Mouse (Mus musculus) cerebellum, adult 2 months (tissue): Measurements from ENCODE around the gene Cep350. TPM values are rescaled to one million over a fixed set of nuclear protein-coding genes. Genes with fewer than 3 reads are reported as not detected.
"Not testable (repeated sequence)": the region's sequence is repeated elsewhere in the genome, so short reads cannot be mapped to it uniquely, and the experiment has no call there.

Source experiments
- DNase-seq, 2 experiments: peaks; one replicate each; pipeline ENCODE4 v3.0.0; 2021
- H3K27ac ChIP-seq: fragments of 200-500 bp; 2 replicates; pipeline ENCODE4 v1.5.1; 2012; ENCODE audit warnings: low read length, control low read depth, inconsistent platforms; ENCODE audit not compliant: insufficient read depth
- H3K27me3 ChIP-seq: fragments of 200-500 bp; 2 replicates; pipeline ENCODE4 v1.6.1; 2012; ENCODE audit warnings: inconsistent platforms, mild to moderate bottlenecking, low read length, moderate library complexity; ENCODE audit not compliant: control insufficient read depth, insufficient read depth
- H3K4me1 ChIP-seq: fragments of 200-500 bp; 2 replicates; pipeline ENCODE4 v1.6.1; 2011; ENCODE audit warnings: low read length; ENCODE audit not compliant: control insufficient read depth, insufficient read depth
- H3K4me3 ChIP-seq: fragments of 200-500 bp; replicated peaks from 2 replicates; pipeline ENCODE3; 2011; ENCODE audit warnings: mild to moderate bottlenecking, low read depth, low read length, control low read depth; ENCODE audit not compliant: insufficient read depth
- CTCF ChIP-seq: fragments of 200-500 bp; IDR thresholded peaks from 2 replicates; pipeline ENCODE4 v1.5.1; 2011; ENCODE audit warnings: low read depth, mild to moderate bottlenecking, control low read depth, low read length, moderate library complexity, borderline replicate concordance; ENCODE audit not compliant: insufficient read depth
- POLR2A ChIP-seq: fragments of 200-500 bp; IDR thresholded peaks from 2 replicates; pipeline ENCODE4 v1.6.1; 2011; ENCODE audit warnings: low read length, control low read depth, borderline replicate concordance; ENCODE audit not compliant: insufficient read depth
- WGBS: fragments of 180-500 bp; shearing (Covaris S2); methylation state at CpG from one replicate; pipeline ENCODE4 v1.1.7; 2018; 5-methylcytosine and 5-hydroxymethylcytosine counted together
- polyA plus RNA-seq: library from polyadenylated mRNA; depleted of rRNA; stranded (reverse); fragments of >200 nt; gene quantifications from 2 replicates; pipeline ENCODE4 v1.2.3, GENCODE M21; 2012

Cep350 gene
- polyA plus RNA-seq, 1 experiment = 17.4 TPM

GRCm38 (mm10) chr1:155944361-155944760, 28.7 kb downstream of the Cep350 start:
- WGBS = 10% methylated on average over 2 of the region's 2 CpGs
- H3K27ac ChIP-seq = no peak overlapping the region
- DNase-seq = no peak
- no peaks in the 10 kb centered on the region for H3K4me1 ChIP-seq
- H3K4me3 ChIP-seq = no peak overlapping the region
- TF ChIP-seq POLR2A = no peak
- no peak for TF ChIP-seq CTCF
- H3K27me3 ChIP-seq = no peaks in the 10 kb centered on the region

DNA sequence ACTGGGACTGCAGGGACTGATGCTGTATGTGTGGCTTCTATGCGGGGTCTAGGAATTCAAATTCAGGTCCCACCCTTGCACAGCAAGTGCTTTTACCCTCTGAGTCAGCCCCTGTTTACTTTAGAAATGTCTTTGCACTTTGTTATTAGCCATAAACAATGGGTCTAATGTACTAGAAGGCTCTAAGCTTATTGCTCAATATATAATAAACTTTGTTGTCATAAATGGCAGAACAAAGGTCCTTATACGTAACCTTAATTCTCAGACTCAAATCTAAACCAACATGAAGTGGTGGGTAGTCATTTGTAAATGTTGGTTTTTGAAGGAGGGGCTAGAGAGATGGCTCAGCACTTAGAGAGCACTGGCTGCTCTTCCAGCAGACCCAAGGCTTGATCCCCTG, 35.6 kb downstream of the Cep350 start:
- 99% methylated on average over 2 of the region's 2 CpGs for WGBS
- Histone ChIP-seq H3K27me3 (no peaks in the 10 kb centered on the region), H3K27ac (no peak overlapping the region), H3K4me3 (no peak overlapping the region), H3K4me1 (no peaks in the 10 kb centered on the region)
- TF ChIP-seq CTCF = no peak
- no peak for TF ChIP-seq POLR2A
- no peak for DNase-seq

- no peaks in the 10 kb centered on the region for H3K27me3 ChIP-seq
- H3K4me1 ChIP-seq = no peaks in the 10 kb centered on the region
- H3K27ac ChIP-seq = no peak overlapping the region
- 78% methylated on average over 2 of the region's 2 CpGs for WGBS
- DNase-seq = no peak
- H3K4me3 ChIP-seq = no peak overlapping the region
- TF ChIP-seq CTCF = no peak
- no peak for TF ChIP-seq POLR2A
Measured at GRCm38 (mm10) chr1:155934702-155935101, 38.4 kb downstream of the Cep350 start.

DNA sequence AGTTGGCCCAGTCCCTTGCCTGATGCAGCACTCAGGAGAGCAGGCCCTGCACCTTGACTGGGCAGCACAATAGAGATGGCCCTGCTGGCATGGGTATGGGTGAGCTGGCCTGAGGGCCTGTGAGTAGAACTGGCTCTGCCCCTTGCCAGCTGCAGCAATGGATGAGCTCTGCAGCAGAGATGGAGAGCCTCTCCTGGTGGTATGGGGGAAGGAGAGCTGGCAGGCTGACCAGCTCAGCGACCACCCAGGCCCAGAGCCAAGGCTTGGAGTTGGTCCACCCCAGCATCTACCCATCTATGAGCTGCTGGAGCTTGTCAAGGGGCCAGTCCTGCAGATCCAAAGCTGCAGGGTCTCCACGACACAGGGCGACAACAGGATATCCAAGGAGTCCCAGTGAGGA, 69.5 kb downstream of the Cep350 start:
- 14% methylated on average over 3 of the region's 3 CpGs for WGBS
- no peaks in the 10 kb centered on the region for H3K27me3 ChIP-seq
- TF ChIP-seq POLR2A (no peak), CTCF (no peak)
- H3K4me3 ChIP-seq = no peak overlapping the region
- no peak for DNase-seq
- H3K4me1 ChIP-seq = no peaks in the 10 kb centered on the region
- H3K27ac ChIP-seq = no peak overlapping the region

- no peak overlapping the region for H3K27ac ChIP-seq
- no peaks in the 10 kb centered on the region for H3K27me3 ChIP-seq
- WGBS = 97% methylated on average over 8 of the region's 8 CpGs
- H3K4me3 ChIP-seq = no peak overlapping the region
- H3K4me1 ChIP-seq = no peaks in the 10 kb centered on the region
- TF ChIP-seq CTCF (no peak), POLR2A (no peak)
- DNase-seq = no peak
Measured at GRCm38 (mm10) chr1:155901348-155901747, 71.7 kb downstream of the Cep350 start.

GRCm38 (mm10) chr1:155894382-155894781, 78.7 kb downstream of the Cep350 start:
- 96% methylated on average over 10 of the region's 10 CpGs for WGBS
- no peaks in the 10 kb centered on the region for H3K27me3 ChIP-seq
- no peak for TF ChIP-seq CTCF
- no peak for TF ChIP-seq POLR2A

DNA sequence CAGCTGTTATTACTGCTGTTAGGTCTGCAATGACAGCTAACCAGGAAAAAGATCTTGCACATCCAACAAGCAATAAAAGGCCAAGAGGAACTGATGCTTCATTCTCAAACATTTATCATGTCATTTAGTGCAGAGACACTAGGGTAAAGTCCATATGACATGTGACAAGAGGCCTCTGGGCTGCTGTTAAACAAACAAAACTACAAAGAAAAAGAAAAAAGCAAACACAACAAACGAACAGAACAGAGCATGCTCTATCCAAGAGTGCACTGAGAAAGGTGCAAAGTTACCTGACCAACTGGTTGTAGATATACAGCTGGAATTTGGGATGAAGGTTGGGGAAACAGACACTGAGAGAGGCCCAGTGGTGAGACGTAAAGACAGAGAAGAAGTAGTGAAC, 86.2 kb downstream of the Cep350 start:
- DNase-seq = no peak
- TF ChIP-seq POLR2A (no peak), CTCF (no peak)
- WGBS = 88% methylated on average over 2 of the region's 2 CpGs
- Histone ChIP-seq H3K27ac (no peak overlapping the region), H3K27me3 (no peaks in the 10 kb centered on the region), H3K4me1 (no peaks in the 10 kb centered on the region), H3K4me3 (no peak overlapping the region)

More at GRCm38 (mm10) chr1:155894382-155894781, 78.7 kb downstream of the Cep350 start:
- Histone ChIP-seq H3K4me3 (no peak overlapping the region), H3K4me1 (no peaks in the 10 kb centered on the region), H3K27ac (no peak overlapping the region)
- DNase-seq = no peak

DNA sequence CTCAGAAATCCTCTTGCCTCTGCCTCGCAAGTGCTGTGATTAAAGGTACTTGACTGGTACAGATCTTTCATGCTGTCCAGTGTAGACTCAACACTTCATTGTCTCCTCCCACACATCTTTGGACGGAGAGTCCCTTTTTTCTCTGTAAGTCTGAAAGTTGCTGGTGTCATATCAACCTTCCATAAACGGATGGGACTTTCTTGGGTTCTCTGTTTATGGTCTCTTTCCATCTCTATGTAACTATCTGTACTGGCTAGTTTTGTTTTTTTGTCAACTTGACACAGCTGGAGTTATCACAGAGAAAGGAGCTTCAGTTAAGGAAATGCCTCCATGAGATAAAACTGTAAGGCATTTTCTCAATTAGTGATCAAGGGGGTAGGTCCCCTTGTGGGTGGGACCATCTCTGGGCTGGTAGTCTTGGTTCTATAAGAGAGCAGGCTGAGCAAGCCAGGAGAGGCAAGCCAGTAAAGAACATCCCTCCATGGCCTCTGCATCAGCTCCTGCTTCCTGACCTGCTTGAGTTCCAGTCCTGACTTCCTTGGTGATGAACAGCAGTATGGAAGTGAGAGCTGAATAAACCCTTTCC, 90.3 kb downstream of the Cep350 start:
- H3K4me1 ChIP-seq, DNase-seq, H3K27ac ChIP-seq, H3K4me3 ChIP-seq, H3K27me3 ChIP-seq: not testable (repeated sequence)
- 91% methylated on average over 3 of the region's 3 CpGs for WGBS
